13 mouse cellular contexts compared by ENCODE assay signal in genomic region chr7:135722011-135722838, GRCm38 (mm10). TPM values are rescaled to one million over a fixed set of nuclear protein-coding genes. Genes with fewer than 3 reads are reported as not detected.
A peak's percentile ranks its signal among the peaks of the same experiment; 100 is the strongest.
DNase-seq lines count a peak whose midpoint lies in the region; ATAC-seq lines count a peak whose summit lies in the region.
"Had no signal": no experiment of that assay in that cellular context is flagged by ENCODE, and none has a peak within 500 bp of the region (broad histone marks: within the 10 kb centered on the region; RNA-seq: fewer than 3 reads in every experiment).

No protein-coding gene starts in this region.

- H3K4me3 ChIP-seq in heart, embryonic 16.5 days (ENCODE audit: low read length): no peak overlapping the region
- H3K4me3 ChIP-seq in limb, embryonic 10.5 days: no peak overlapping the region
- H3K4me3 ChIP-seq in intestine, embryonic 15.5 days (replicated peaks): no peak overlapping the region
- H3K4me3 ChIP-seq in hindbrain, embryonic 14.5 days (replicated peaks; ENCODE audit: low read length): no peak overlapping the region
- H3K4me3 ChIP-seq: forebrain, embryonic 12.5 days; hindbrain, embryonic 12.5 days had no signal

- 65% methylated on average over 6 of the region's 6 CpGs for WGBS in heart, embryonic 16.5 days
- 91% methylated on average over 6 of the region's 6 CpGs for WGBS in limb, embryonic 10.5 days
- WGBS in intestine, embryonic 15.5 days: 73% methylated on average over 6 of the region's 6 CpGs
- WGBS in hindbrain, embryonic 14.5 days: 80% methylated on average over 6 of the region's 6 CpGs

- H3K9ac ChIP-seq in heart, embryonic 16.5 days (ENCODE audit: low read length): no peak overlapping the region
- no peak overlapping the region for H3K9ac ChIP-seq in intestine, embryonic 15.5 days
- H3K9ac ChIP-seq in hindbrain, embryonic 14.5 days: no peak overlapping the region
- H3K9ac ChIP-seq: forebrain, embryonic 12.5 days; hindbrain, embryonic 12.5 days had no signal

- no peak overlapping the region for H3K27ac ChIP-seq in heart, embryonic 16.5 days (ENCODE audit: low read length)
- H3K27ac ChIP-seq in limb, embryonic 10.5 days: peak overlapping the region; percentile 40; the same call in 1 of the 2 replicates
- H3K27ac ChIP-seq in intestine, embryonic 15.5 days: no peak overlapping the region
- H3K27ac ChIP-seq in hindbrain, embryonic 14.5 days: no peak overlapping the region
- H3K27ac ChIP-seq: forebrain, embryonic 12.5 days; hindbrain, embryonic 12.5 days; macrophage had no signal

- no peaks in the 10 kb centered on the region for H3K36me3 ChIP-seq in heart, embryonic 16.5 days (ENCODE audit: control insufficient read depth, insufficient read depth)
- no peaks in the 10 kb centered on the region for H3K36me3 ChIP-seq in limb, embryonic 10.5 days
- H3K36me3 ChIP-seq in intestine, embryonic 15.5 days: no peaks in the 10 kb centered on the region
- no peaks in the 10 kb centered on the region for H3K36me3 ChIP-seq in hindbrain, embryonic 14.5 days (replicated peaks; ENCODE audit: control insufficient read depth, insufficient read depth)
- H3K36me3 ChIP-seq: forebrain, embryonic 12.5 days; hindbrain, embryonic 12.5 days had no signal

- H3K4me2 ChIP-seq in heart, embryonic 16.5 days (ENCODE audit: low read depth, low read length): no peak overlapping the region
- H3K4me2 ChIP-seq in intestine, embryonic 15.5 days (replicated peaks): no peak overlapping the region
- no peak overlapping the region for H3K4me2 ChIP-seq in hindbrain, embryonic 14.5 days (replicated peaks)
- H3K4me2 ChIP-seq: forebrain, embryonic 12.5 days; hindbrain, embryonic 12.5 days had no signal

- H3K9me3 ChIP-seq in heart, embryonic 16.5 days (replicated peaks; ENCODE audit: control insufficient read depth, low read length): no peaks in the 10 kb centered on the region
- H3K9me3 ChIP-seq in limb, embryonic 10.5 days (replicated peaks): no peaks in the 10 kb centered on the region
- H3K9me3 ChIP-seq in intestine, embryonic 15.5 days: no peaks in the 10 kb centered on the region
- H3K9me3 ChIP-seq in hindbrain, embryonic 14.5 days (ENCODE audit: control insufficient read depth, low read length): no peaks in the 10 kb centered on the region
- H3K9me3 ChIP-seq: forebrain, embryonic 12.5 days; hindbrain, embryonic 12.5 days had no signal

- H3K27me3 ChIP-seq in heart, embryonic 16.5 days (ENCODE audit: control insufficient read depth, insufficient read depth, low read length): no peaks in the 10 kb centered on the region
- H3K27me3 ChIP-seq in limb, embryonic 10.5 days (ENCODE audit: low read depth, poor library complexity, severe bottlenecking): no peaks in the 10 kb centered on the region
- no peaks in the 10 kb centered on the region for H3K27me3 ChIP-seq in intestine, embryonic 15.5 days (replicated peaks)
- no peaks in the 10 kb centered on the region for H3K27me3 ChIP-seq in hindbrain, embryonic 14.5 days (ENCODE audit: control insufficient read depth, insufficient read depth, low read length)
- H3K27me3 ChIP-seq: forebrain, embryonic 12.5 days; hindbrain, embryonic 12.5 days had no signal

- ATAC-seq in heart, embryonic 16.5 days (replicated peaks; ENCODE audit: extremely low read depth, insufficient read depth, low FRiP score): 0 out of 2 replicates have a peak, but pooled peaks have one; percentile 7
- ATAC-seq in intestine, embryonic 15.5 days: no peak
- ATAC-seq in hindbrain, embryonic 14.5 days (ENCODE audit: low FRiP score): no peak

- peaks cover 8% of the 10 kb centered on the region for H3K4me1 ChIP-seq in heart, embryonic 16.5 days (ENCODE audit: control insufficient read depth, insufficient read depth, low read length)
- peaks cover 4% of the 10 kb centered on the region; the same call in 1 of the 2 replicates for H3K4me1 ChIP-seq in limb, embryonic 10.5 days
- H3K4me1 ChIP-seq in intestine, embryonic 15.5 days (replicated peaks): peaks cover 6% of the 10 kb centered on the region
- no peaks in the 10 kb centered on the region for H3K4me1 ChIP-seq in hindbrain, embryonic 14.5 days (replicated peaks; ENCODE audit: control insufficient read depth, insufficient read depth, low read length)
- H3K4me1 ChIP-seq: forebrain, embryonic 12.5 days; hindbrain, embryonic 12.5 days had no signal

- intact Hi-C loops in heart, postnatal 25 days (cut with DNase I): no loop called here

- DNase-seq in heart, postnatal 25 days (ENCODE audit: low spot score): no peak
- DNase-seq in urinary bladder, postnatal 14 days (ENCODE audit: low spot score): peak; percentile 70
- DNase-seq in urinary bladder, postnatal 4 days (ENCODE audit: low spot score in 2 of 2): no peak
- DNase-seq in limb, embryonic 10.5 days (ENCODE audit: low spot score): no peak
- DNase-seq in spleen, postnatal 10 days (ENCODE audit: low spot score in 2 of 2): peak; percentile 64 to 73
- no peak for DNase-seq in hindbrain, embryonic 14.5 days (ENCODE audit: low spot score)
- DNase-seq: adrenal gland, postnatal 14 days; layer of hippocampus, adult 9-11 months had no signal

RNA-seq across cellular contexts. Expression of gene Mki67, which starts 6.1 kb away (rescaled TPM):
- 25.1 TPM in 2 replicates for polyA plus RNA-seq in heart, embryonic 16.5 days (2015; fragmentation: Nextera tagmentation; extraction: Ambion mirVana)
- 1 to 10 TPM; 2.5 to 3.6 TPM for total RNA-seq in heart, postnatal 25 days (2021)
- 38.4 and 46.9 TPM in 2 replicates for polyA plus RNA-seq in limb, embryonic 10.5 days (2016; fragmentation: Nextera tagmentation; extraction: Ambion mirVana)
- 37.6 and 38.1 TPM in 2 replicates for polyA plus RNA-seq in intestine, embryonic 15.5 days (2015; fragmentation: Nextera tagmentation; extraction: Ambion mirVana)
- polyA plus RNA-seq in hindbrain, embryonic 14.5 days (2014; fragmentation: Nextera tagmentation; extraction: Ambion mirVana): 7.2 and 9.4 TPM in 2 replicates

Comparison
In these comparisons a context has a peak if more than half of its experiments do, and no peak if none do; other contexts are left out.
1. DNase-seq: peak in urinary bladder, postnatal 14 days (single experiment) and spleen, postnatal 10 days (2 of 2); none in heart, postnatal 25 days (single experiment), urinary bladder, postnatal 4 days (0 of 2), limb, embryonic 10.5 days (single experiment) and hindbrain, embryonic 14.5 days (single experiment).